Mouse (Mus musculus) thymus, adult 18-20 months (tissue): ENCODE results near the gene Zscan21.
"Not testable (repeated sequence)": the region's sequence is repeated elsewhere in the genome, so short reads cannot be mapped to it uniquely, and the experiment has no call there.

ENCODE experiments used
- DNase-seq, 2 experiments: peaks; one replicate each; pipeline ENCODE4 v3.0.0; 2022; ENCODE audit warnings: mixed read lengths in 2 of 2

Zscan21 gene

DNA sequence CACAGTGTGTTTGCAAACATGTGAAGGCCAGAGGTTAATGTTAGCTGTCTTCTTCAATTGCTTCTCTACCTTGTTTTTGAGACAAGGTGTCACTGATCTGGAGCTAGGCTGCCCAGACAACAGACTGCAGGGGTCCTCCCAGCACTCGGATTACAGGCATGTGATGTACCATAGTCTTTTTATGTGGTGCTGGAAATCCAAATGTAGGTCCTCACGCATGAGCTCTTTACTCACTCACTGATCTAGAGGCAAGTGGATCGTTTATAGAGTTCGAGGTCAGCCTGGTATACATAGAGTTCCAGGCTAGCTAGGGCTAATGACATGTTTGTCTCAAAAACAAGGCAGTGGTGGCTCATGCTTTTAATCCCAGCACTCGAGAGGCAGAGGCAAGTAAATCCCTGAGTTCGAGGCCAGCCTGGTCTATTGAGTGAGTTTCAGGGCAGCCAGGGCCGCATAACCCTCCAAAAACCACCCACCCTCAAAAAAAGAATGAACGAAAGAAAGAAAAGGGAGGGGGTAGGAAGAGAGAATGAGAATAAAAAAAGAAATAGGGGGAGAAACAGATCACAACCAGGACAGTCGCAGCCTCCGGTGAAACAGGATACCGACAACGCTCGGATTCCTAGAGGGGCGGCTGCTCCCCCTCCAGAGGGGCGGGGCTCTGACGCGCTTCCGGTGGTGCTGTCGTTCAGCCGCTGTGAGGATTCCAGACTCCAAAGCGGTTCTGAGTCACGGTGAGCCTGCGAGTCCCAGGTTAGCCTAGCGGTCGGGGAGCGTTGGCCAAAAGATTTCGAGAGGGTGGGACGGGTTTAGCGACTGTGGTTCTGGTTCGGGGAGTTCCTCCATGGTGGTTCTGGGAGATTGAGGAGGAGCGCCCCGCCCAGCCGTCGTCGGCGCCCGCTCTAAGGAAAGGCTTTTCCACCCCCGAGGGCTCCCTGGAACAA is at the start of gene Zscan21:
Zscan21 (plus strand) TSS at position 649 of the 944 bp plus-strand sequence.
- peak; percentile 79 to 83 for DNase-seq

DNA sequence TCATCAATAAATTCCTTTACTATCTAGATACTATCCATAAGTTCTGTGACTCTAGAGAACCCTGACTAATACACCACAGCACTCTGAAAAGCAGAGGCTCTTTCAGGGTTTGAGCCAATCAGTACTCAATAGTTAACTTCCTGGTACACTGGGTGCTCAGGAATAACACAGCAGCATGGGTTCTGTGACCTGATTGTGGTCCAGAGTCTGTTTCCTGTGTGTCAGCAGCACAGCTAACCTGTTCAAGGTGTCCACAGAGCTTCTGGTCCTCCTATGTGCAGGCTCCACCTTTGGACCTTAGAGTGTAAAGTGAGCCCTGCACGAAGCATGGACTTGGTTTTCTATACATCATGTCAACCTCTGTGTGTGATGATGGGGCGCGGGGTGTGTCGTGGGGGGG is 42.9 kb upstream of the Zscan21 start:
- no peak for DNase-seq

GRCm38 (mm10) chr5:138075684-138076083 is 41.0 kb upstream of the Zscan21 start:
- DNase-seq = no peak

- no peak for DNase-seq
Observed at GRCm38 (mm10) chr5:138076148-138076547, 40.6 kb upstream of the Zscan21 start.

- no peak for DNase-seq
Observed at GRCm38 (mm10) chr5:138080456-138080855, 36.2 kb upstream of the Zscan21 start.

- no peak for DNase-seq
Observed at GRCm38 (mm10) chr5:138081446-138081845, 35.3 kb upstream of the Zscan21 start.

DNA sequence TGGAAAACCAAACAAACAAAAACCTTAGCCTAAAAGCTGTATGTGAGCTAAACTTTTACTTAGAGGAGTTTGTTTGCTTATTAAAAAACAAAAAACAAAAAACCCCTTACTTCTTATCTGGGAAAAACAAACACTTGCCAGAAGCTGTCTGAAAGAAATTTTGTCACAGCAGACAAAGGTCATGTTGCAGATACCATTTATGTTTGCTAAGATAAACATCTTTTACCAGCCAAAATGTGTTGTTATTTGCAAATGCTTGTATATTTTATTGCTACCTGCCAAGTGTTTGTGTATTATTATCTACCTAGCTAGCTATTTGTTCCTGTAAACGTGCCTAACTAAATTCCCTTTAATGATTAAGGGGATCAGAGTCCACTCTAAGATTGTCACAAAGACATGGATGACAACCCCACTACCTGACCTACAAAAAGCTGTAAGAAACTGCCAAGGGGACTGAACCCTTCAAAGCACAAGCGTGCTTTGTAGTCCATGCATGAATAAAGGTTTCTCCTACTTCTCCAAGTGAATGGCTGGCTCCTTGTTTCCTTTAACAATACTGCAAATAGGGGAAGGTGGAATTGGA is 33.3 kb upstream of the Zscan21 start:
- no peak for DNase-seq

DNA sequence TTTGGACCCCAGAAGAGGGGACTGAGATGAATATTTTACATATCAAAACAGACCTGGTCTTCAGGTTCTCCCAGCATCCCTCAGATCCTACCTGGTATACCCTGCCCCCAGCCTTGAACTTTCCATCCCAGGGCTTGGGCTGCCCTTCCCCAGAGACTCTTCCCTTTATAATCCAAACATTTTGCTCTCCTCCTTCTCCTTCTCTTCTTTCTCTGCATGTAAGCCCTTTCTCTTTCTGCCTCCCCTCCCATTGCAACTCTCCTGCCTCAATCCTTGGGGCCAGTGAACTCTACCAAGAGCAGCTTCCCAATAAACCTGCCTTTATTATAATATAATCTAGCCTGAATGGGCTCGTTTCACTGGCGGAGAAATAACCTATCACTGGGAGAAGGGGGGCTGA is 32.8 kb upstream of the Zscan21 start:
- no peak for DNase-seq

- no peak for DNase-seq
Observed at GRCm38 (mm10) chr5:138084507-138084906, 32.2 kb upstream of the Zscan21 start.

GRCm38 (mm10) chr5:138084996-138085395 is 31.7 kb upstream of the Zscan21 start, which contains the start of gene Zkscan1:
TSS of gene Zkscan1 (plus strand) at chr5:138085084.
- peak; percentile 55 to 74 for DNase-seq

DNA sequence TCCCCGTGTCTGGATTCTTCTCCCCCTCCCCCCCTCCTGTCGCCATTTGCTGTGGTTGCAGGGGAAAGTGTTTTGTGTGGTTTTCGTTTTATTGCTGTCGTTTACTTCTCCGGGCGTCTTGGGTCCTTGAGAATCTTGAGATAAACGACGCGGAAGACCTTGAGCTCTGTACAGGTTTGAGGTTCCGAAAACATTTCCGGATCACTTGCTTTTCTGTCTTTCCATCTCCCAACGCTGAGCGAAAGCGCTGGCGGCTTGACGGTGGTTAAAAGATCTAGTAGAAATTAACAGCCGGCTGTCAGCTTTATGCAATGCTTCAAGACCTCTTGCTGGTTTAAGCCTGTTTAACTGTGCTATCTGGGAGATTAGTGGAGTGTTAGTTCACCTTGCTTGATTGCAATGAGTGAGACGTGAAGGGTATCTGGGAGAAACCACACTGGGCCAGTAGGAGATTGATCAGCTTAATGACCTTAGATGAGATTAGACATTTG is 31.2 kb upstream of the Zscan21 start:
- no peak for DNase-seq

- DNase-seq = no peak
Observed at GRCm38 (mm10) chr5:138086842-138087241, 29.9 kb upstream of the Zscan21 start.

GRCm38 (mm10) chr5:138088366-138088765 is 28.3 kb upstream of the Zscan21 start:
- DNase-seq = no peak

- DNase-seq = no peak
Observed at GRCm38 (mm10) chr5:138089108-138089551, 27.6 kb upstream of the Zscan21 start.

GRCm38 (mm10) chr5:138090271-138090670 is 26.4 kb upstream of the Zscan21 start:
- DNase-seq = no peak

GRCm38 (mm10) chr5:138090737-138091136 is 26.0 kb upstream of the Zscan21 start:
- DNase-seq = no peak

DNA sequence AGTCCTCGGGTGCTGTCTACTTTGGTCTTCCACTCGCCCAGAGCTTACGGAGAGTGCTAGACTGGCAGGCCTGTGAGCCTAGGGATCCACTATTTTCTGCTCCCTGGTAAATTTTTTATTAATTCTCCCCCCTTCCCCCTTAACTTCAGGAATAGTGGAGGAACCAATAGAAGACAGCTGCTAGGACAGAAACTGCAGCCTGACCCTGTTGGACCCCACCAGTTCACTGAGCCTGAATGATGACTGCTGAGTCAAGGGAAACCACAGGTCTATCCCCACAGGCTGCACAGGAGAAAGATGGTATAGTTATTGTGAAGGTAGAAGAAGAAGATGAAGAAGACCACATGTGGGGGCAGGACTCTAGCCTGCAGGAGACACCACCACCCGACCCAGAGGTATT is 23.9 kb upstream of the Zscan21 start:
- DNase-seq = no peak

- no peak for DNase-seq
Observed at GRCm38 (mm10) chr5:138094474-138094873, 22.2 kb upstream of the Zscan21 start.

DNA sequence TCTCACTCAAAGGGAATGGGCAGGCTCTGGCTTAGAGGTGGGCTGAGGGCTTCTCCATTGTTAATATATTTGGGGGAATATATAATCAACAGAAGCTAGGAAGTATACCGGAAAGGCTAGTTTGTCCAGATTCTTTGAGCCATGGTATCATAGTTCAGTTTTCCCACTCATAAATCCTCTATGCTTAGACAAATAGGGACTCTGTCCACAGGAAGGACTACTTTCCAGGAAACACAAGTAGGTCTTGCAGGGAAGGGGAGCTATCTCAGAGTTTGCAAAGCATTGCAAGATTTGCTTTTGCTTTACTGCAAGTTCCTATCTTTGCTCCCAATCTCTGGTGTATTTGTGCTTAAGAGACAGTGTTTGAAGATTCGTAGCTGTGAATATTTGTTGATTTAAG is 11.7 kb upstream of the Zscan21 start:
- DNase-seq = no peak

DNA sequence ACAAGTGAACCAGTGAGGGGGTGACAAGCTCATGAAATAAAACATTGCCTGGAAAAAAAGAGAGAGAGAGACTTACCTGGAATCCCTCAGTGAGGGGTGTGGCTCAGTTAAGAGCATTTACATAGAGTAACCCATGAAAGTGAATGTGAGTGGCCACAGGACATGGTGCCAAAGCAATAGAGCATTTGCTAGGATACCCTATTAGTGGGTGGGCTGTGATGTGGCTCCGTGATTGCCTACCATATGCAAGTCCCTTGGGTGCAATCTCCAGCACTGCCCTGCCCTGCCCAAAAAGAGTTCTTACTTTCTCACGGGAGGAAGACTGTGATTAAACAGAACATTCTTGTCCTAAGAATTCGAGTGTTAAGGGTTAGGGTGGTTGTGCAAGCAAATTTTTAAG is 9.6 kb upstream of the Zscan21 start:
- DNase-seq = no peak

GRCm38 (mm10) chr5:138109847-138110396 is 6.8 kb upstream of the Zscan21 start:
- not testable (repeated sequence) for DNase-seq

DNA sequence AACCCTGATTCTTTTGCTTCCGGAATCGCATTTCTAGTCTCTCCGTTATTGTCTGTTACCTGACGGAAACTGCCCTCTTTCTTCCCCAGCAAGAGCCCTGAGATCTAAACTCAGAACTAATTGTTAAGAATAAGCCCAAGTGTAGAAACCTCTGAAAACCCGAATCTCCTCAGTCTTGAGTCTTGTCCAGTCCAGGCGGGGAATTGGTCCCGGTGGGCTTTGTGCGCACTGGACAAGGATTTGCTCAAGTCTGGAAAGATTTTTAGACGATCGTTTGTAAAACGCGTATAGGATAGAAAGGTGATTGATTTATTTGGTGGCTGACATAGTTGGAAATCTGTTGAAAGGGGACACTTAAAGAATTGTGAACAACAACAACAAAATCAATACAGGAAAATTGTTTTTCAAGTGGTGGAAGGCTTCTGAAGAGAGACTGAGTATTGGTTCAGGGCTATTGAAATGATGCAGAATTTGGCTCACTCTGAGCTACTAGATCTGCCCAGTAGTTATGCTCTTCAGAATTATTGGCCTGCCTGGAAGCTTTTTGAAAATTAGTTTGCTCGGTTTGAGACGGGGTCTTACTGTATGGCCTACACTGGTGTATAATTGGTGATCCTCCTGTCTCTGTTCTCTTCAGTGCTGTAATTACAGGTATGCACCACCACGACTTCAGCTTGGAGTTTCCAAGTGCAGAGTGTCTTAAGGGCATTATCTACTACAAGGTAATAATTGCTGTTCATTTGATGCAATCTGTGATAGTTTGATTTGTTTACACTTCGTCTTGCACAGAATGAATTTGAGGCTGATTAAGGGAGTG is 704 bp downstream of the Zscan21 start:
- DNase-seq = no peak

- no peak for DNase-seq
Observed at GRCm38 (mm10) chr5:138118041-138118440, 1.3 kb downstream of the Zscan21 start.
